In genomic region chr7:70279101-70279500, GRCm38 (mm10) we compare ENCODE assay signal across 24 mouse cellular contexts.
"Had no signal": no experiment of that assay in that cellular context is flagged by ENCODE, and none has a peak within 500 bp of the region (broad histone marks: within the 10 kb centered on the region; RNA-seq: fewer than 3 reads in every experiment).

No protein-coding gene starts in this region.

- H3K4me3 ChIP-seq: gastrocnemius, adult 2 months; heart, embryonic 12.5 days; intestine, embryonic 15.5 days; layer of hippocampus, adult 2 months; left cerebral cortex, adult 2 months; limb, embryonic 12.5 days had no signal

- DNase-seq: gastrocnemius, adult 2 months; gastrocnemius, postnatal 10 days; gastrocnemius, postnatal 25 days; heart, postnatal 10 days; heart, postnatal 4 days; kidney, adult 18-20 months; kidney, adult 8-10 months; kidney, postnatal 10 days; kidney, postnatal 25 days; kidney, postnatal 4 days; liver had no signal

- H3K27ac ChIP-seq: gastrocnemius, adult 2 months; heart, embryonic 10.5 days; hindbrain, embryonic 14.5 days; intestine, embryonic 15.5 days; layer of hippocampus, adult 2 months; left cerebral cortex, adult 2 months; limb, embryonic 10.5 days; limb, embryonic 12.5 days had no signal

- ATAC-seq: hindbrain, embryonic 16.5 days; inflammation-experienced regulatory T-cells, adult 6 months; intestine, embryonic 15.5 days; intestine, postnatal 0 days had no signal

- H3K9me3 ChIP-seq: heart, embryonic 10.5 days; hindbrain, embryonic 10.5 days; intestine, embryonic 15.5 days; limb, embryonic 10.5 days; limb, embryonic 12.5 days had no signal

- H3K36me3 ChIP-seq: heart, embryonic 10.5 days; heart, embryonic 12.5 days; hindbrain, embryonic 10.5 days; intestine, embryonic 15.5 days; limb, embryonic 10.5 days; limb, embryonic 12.5 days had no signal

- H3K4me2 ChIP-seq: intestine, embryonic 15.5 days; liver, embryonic 11.5 days had no signal

- H3K9ac ChIP-seq: heart, embryonic 12.5 days; hindbrain, embryonic 14.5 days; intestine, embryonic 15.5 days; limb, embryonic 12.5 days had no signal
